Mouse (Mus musculus) embryonic stem cell, embryonic (primary cell): ENCODE results near the gene Fblim1.

ENCODE experiments used
- CTCF ChIA-PET, 4 experiments: fragments of 300-600 bp in 2 of 4; fragments of 350-600 bp in 2 of 4; sonication (Branson Sonifier 250); formaldehyde crosslinking; loops; one replicate each; lab custom pipeline; 2022; ENCODE audit warnings: inconsistent platforms in 2 of 4; lab: Charles Lee
- POLR2A ChIA-PET, 4 experiments: fragments of 300-600 bp in 2 of 4; fragments of 350-600 bp in 2 of 4; sonication (Branson Sonifier 250); formaldehyde crosslinking; loops; one replicate each; lab custom pipeline; 2022; ENCODE audit warnings: antibody characterized with exemption in 4 of 4, inconsistent platforms in 1 of 4; lab: Charles Lee

Fblim1 gene

GRCm38 (mm10) chr4:141618565-141619243 lies 12.8 kb upstream of the Fblim1 start, which contains the start of gene Tmem82:
Gene Tmem82, minus strand, starts transcription at chr4:141618633.
- CTCF ChIA-PET: interaction anchor here (0.5 to 3.6 kb wide), 49 partner anchors 9 to 630 kb away, joined by 3 to 28 read pairs (median 4); partner anchors contain the start of genes Fblim1 (in 3 of the 4), Dnajc16 (in 1 of the 4) and Plekhm2 (in 1 of the 4)

GRCm38 (mm10) chr4:141617863-141618564 lies 12.1 kb upstream of the Fblim1 start:
- ChIA-PET POLR2A (interaction anchor here in 3 of 4 experiments (0.7 to 5.5 kb wide), 72 partner anchors 10 to 552 kb away, joined by 3 to 84 read pairs (median 5); partner anchors contain the start of genes Fblim1 (in 3 of the 3), Casp9 (in 2 of the 3), Ddi2 (in 2 of the 3) and Fbxo42 (in 1 of the 3)), CTCF (interaction anchor here (0.5 to 3.6 kb wide), 57 partner anchors 10 to 698 kb away, joined by 3 to 28 read pairs (median 4); partner anchors contain the start of genes Fblim1 (in 3 of the 4), Dnajc16 (in 1 of the 4) and Plekhm2 (in 1 of the 4))

More at GRCm38 (mm10) chr4:141618565-141619243, 12.8 kb upstream of the Fblim1 start, which contains the start of gene Tmem82:
- POLR2A ChIA-PET: interaction anchor here in 3 of 4 experiments (0.5 to 5.5 kb wide), 59 partner anchors 9 to 471 kb away, joined by 3 to 84 read pairs (median 6); partner anchors contain the start of genes Casp9 (in 2 of the 3), Fblim1 (in 2 of the 3), Dnajc16 (in 1 of the 3) and Fbxo42 (in 1 of the 3)

DNA sequence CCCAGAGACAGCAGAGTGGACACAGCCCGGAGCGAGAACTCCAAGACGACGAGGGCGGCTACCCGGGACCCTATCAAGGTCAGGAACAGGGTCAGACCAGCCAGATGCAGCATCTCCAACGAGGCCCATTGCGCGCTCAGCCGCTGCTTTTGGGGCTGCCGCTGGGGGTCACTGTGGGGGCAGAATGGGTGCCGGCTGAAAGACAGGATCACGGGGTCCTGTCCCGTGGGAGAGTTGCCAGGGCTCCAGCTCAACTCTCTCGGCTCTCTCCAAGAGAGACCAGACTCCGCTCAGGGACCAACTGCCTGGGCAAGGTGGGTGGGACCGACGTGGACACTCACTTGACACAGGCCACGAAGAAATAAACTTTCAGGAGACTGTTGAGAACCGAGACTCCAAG lies 11.4 kb upstream of the Fblim1 start:
- CTCF ChIA-PET: interaction anchor here (0.5 to 3.6 kb wide), 33 partner anchors 10 to 631 kb away, joined by 3 to 28 read pairs (median 4); partner anchors contain the start of genes Fblim1 (in 2 of the 4), Casp9 (in 1 of the 4) and Dnajc16 (in 1 of the 4)
- POLR2A ChIA-PET: interaction anchor here in 3 of 4 experiments (0.6 to 5.5 kb wide), 60 partner anchors 9 to 553 kb away, joined by 3 to 84 read pairs (median 6); partner anchors contain the start of genes Fblim1 (in 3 of the 3), Casp9 (in 2 of the 3), Ddi2 (in 2 of the 3) and Rsc1a1 (in 1 of the 3)

GRCm38 (mm10) chr4:141616811-141617210 lies 10.9 kb upstream of the Fblim1 start:
- ChIA-PET CTCF (interaction anchor here (0.5 to 3.6 kb wide), 18 partner anchors 11 to 632 kb away, joined by 3 to 28 read pairs (median 4); partner anchors contain the start of genes Casp9 (in 1 of the 4), Dnajc16 (in 1 of the 4) and Fblim1 (in 1 of the 4)), POLR2A (interaction anchor here in 3 of 4 experiments (0.5 to 5.5 kb wide), 52 partner anchors 9 to 563 kb away, joined by 3 to 84 read pairs (median 6); partner anchors contain the start of genes Fblim1 (in 3 of the 3), Casp9 (in 2 of the 3), Ddi2 (in 2 of the 3) and Rsc1a1 (in 1 of the 3))

- CTCF ChIA-PET: interaction anchor here (0.6 to 1.7 kb wide), 7 partner anchors 9 to 1201 kb away, joined by 3 to 8 read pairs (median 3); partner anchors contain the start of gene Fblim1 (in 1 of the 4)
- POLR2A ChIA-PET: interaction anchor here in 3 of 4 experiments (0.7 to 4.8 kb wide), 11 partner anchors 9 to 151 kb away, joined by 3 to 27 read pairs (median 3); partner anchors contain the start of gene Fblim1 (in 3 of the 3)
Measured at GRCm38 (mm10) chr4:141614946-141615345, 9.1 kb upstream of the Fblim1 start.

DNA sequence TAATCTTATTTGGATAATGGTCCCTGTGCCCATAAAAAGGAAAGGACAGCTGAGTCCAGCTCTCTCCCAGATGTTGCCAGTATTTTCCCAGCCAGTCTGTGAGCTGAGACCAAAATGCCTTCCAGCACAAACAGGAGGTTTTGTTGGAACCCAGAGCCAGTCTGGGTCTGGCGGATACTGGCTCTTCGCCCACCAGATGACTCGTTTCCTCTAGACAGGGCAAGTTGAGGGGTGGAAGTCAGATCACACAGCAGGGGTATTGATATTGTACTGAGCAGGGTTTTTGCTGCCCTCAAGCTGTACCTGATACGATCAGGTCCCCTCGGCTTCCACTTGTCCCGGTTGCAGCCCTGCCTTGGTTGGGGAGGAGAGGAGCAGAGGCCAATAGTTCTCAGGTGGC lies 3.6 kb upstream of the Fblim1 start:
- ChIA-PET POLR2A (interaction anchor here in 1 of 4 experiments (0.6 to 1.9 kb wide), 4 partner anchors 9 to 1687 kb away, joined by 3 to 7 read pairs (median 3); partner anchors contain the start of gene Epha2), CTCF (interaction anchor here in 2 of 4 experiments (0.6 to 1.2 kb wide), 2 partner anchors 177 to 214 kb away, joined by 3 read pairs; no protein-coding TSS in a partner anchor)

DNA sequence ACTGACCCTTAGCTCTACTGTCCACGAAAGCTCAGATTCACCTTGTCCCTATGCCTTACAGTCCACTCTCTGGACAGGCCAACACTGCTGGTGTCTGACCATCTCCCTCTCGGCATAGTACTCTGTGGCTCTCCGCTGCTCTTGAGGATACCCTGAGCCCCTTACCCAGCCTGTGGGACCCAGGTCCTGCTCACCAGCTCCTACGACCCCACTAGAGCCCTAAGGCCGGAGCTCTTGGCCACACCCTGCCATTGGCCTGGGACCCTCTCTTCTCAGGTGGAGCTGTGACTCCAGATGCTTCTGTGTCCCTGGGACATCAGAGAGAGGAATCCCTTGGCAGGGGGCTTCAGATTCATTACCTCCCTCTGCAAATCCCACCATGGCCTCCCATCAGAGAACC lies 475 bp downstream of the Fblim1 start:
- ChIA-PET POLR2A (interaction anchor here (0.6 to 9.7 kb wide), 15 partner anchors 10 to 1380 kb away, joined by 3 to 84 read pairs (median 3); partner anchors contain the start of genes Casp9 (in 1 of the 4) and Tmem82 (in 1 of the 4)), CTCF (interaction anchor here (1.0 to 5.0 kb wide), 8 partner anchors 10 to 174 kb away, joined by 3 to 28 read pairs (median 3); partner anchors contain the start of genes Tmem82 (in 2 of the 4) and Slc25a34 (in 1 of the 4))

GRCm38 (mm10) chr4:141604493-141604892 lies 1.4 kb downstream of the Fblim1 start:
- CTCF ChIA-PET: interaction anchor here in 2 of 4 experiments (1.9 to 5.0 kb wide), 2 partner anchors 13 kb away, joined by 5 to 28 read pairs; partner anchors contain the start of gene Tmem82 (in 1 of the 2)
- POLR2A ChIA-PET: interaction anchor here in 3 of 4 experiments (0.6 to 18.8 kb wide), 7 partner anchors 12 to 161 kb away, joined by 3 to 336 read pairs (median 6); partner anchors contain the start of gene Tmem82 (in 1 of the 3)

DNA sequence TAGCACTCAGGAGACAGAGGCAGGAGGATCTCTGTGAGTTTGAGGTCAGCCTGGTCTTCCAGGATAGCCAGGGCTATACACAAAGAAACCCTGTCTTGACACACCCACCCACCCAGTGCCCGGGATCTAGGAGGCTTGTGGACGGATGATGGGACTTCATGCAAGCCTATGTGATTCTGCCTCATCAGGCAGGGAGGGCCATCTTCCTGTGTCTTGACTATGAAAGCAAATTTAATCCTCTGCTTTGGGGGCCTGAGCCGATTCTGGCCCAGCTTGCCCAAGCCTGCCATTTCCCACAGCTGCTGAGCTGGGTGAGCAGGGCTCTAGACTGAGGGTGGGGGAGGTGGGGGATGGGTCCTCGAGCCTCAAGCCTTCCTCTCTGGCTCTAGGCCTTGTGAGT lies 2.0 kb downstream of the Fblim1 start:
- ChIA-PET CTCF (interaction anchor here (0.6 to 5.0 kb wide), 6 partner anchors 12 to 350 kb away, joined by 3 to 28 read pairs (median 6); partner anchors contain the start of gene Tmem82 (in 1 of the 4)), POLR2A (interaction anchor here in 3 of 4 experiments (0.6 to 18.8 kb wide), 9 partner anchors 9 to 162 kb away, joined by 3 to 336 read pairs (median 5); partner anchors contain the start of gene Tmem82 (in 2 of the 3))

DNA sequence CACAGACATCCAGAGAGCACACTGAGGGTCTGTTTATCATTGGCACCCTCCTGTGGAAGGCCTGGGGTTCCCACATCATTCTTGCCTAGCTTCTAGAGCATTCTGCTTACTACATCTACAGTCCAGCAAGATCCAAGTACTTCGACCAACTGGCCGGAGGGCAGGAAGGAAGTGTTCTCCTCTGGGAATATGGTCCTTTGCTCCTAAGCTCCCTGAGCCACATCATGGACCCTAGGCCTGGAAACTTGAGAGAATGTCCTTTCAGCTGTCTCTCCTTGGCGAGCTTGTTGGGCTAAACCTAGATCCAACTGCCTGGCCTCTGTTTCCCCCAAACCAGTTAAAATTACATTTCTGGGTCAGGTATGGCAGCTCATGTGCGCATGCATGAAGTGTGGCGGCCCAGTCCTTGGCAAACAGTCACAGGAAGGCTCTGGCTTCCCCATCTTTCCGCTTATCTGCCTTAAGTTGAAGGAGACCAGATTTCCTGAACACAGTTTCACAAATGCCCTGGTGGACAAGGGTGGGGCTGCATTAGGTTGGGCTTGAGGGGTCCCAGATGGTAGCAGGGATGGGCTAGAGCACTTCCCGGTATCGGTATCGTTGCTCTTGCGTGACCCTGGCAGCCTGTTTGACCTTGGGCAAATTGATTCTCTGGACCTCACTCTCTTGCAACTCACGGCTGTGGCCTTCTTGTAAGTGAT lies 3.2 kb downstream of the Fblim1 start:
- CTCF ChIA-PET: interaction anchor here in 2 of 4 experiments (0.9 to 5.0 kb wide), 5 partner anchors 11 to 172 kb away, joined by 3 to 28 read pairs (median 4); partner anchors contain the start of gene Tmem82 (in 1 of the 2)
- POLR2A ChIA-PET: interaction anchor here (0.8 to 18.8 kb wide), 12 partner anchors 9 to 70 kb away, joined by 3 to 336 read pairs (median 5); partner anchors contain the start of gene Tmem82 (in 2 of the 4)

DNA sequence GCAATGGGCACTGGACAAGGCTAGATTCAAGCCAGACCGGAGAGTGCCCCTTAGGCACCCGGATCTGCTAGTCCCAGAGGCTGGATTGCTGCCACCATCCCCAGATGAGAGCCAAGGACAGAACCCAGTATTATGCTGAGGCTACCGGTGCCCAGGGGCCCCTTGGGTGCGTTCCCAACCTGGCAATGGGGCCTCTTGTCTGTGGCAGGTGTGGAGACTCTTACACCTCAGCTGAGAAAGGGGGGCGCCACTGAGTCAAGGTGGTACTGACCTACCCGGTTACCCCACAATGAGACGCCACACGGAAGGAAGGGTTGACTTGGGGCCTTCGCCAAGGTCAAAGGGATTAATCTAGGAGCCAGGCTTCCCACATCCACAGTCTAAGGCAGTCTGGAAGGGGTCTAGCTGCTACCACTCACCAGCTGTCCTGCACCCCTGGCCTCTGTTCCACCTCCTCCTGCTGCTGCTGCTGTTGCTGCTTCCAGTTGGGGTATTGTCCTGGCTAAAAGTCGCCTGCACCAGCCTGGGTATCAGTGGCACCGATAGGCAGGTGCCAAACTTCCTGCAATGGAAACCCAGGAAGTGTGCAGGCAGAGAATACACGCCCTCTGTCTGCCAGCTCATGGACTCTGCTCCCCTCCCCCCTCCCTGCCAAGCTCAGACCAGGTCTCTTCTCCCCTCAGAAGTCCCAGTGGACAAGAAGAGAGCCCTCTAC lies 4.6 kb downstream of the Fblim1 start:
- POLR2A ChIA-PET: interaction anchor here in 3 of 4 experiments (0.6 to 18.8 kb wide), 24 partner anchors 9 to 1044 kb away, joined by 3 to 336 read pairs (median 5); partner anchors contain the start of genes Tmem82 (in 3 of the 3), Casp9 (in 1 of the 3) and Slc25a34 (in 1 of the 3)
- CTCF ChIA-PET: interaction anchor here in 3 of 4 experiments (0.6 to 2.0 kb wide), 9 partner anchors 10 to 214 kb away, joined by 3 to 10 read pairs (median 3); partner anchors contain the start of gene Tmem82 (in 2 of the 3)

DNA sequence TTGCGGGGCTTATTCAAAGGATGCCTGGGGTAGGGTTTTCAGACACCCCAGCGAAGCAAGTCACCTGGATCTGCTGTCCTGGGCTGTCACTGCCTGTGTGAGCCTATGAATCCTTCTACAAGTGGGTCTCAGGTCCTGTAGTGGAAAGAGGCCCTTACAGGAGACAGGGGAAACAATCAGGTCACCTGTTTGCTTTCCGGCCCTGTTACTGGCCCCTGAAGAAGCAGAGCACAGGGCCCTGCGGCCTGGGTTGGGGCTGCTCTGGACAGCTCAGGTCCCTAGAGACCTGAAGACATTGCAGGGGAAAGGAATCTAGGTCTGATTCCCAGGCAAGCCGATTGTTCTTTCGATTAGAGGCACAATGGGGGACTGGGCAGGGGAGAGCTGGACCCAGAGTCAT lies 5.5 kb downstream of the Fblim1 start:
- CTCF ChIA-PET: interaction anchor here (0.7 to 2.0 kb wide), 8 partner anchors 9 to 213 kb away, joined by 3 to 10 read pairs (median 4); partner anchors contain the start of gene Tmem82 (in 1 of the 4)
- POLR2A ChIA-PET: interaction anchor here (0.6 to 18.8 kb wide), 22 partner anchors 9 to 1043 kb away, joined by 3 to 336 read pairs (median 6); partner anchors contain the start of genes Tmem82 (in 2 of the 4), Casp9 (in 1 of the 4) and Slc25a34 (in 1 of the 4)

DNA sequence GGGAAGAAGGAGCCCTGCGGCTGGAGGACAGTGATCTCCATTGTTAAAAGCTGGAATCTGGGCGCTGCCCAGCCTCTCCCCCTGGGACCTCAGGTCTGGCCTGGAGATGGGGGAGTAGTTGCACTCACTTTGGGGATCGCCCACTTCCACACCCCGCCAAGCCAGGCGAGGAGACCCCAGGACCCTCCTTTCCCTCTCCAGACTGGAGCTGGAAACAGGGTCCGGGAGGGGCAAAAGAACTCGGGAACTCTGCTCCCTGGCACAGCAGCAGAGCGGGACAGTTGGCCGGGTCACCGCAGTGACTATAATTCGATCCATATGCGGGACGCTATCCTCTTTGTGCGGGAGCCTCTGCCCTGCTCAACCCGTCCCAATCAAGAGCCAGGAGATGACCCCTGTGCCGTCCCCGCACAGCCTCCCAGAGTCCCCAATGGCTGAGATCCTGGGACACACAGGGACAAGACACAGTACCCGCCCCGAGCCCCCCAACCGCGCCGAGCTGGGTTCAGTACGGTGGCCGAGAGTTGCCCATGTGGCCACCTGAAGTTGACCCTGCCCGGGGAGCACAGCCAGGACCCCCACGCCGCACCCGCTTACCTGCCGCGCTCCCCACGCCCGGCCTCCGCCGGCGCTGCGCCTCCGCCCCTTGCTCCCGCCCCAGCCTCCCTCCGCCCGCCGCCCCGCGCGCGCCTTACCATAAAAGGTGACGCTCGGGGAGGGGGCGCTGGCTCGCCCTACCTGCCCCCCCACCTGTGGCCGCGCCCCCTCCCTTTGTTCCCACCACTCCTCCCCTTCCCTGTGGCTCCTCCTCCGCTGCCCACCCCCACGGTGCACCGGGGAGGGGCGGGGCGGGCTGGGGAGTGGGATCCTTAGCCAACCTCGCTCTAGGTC lies 6.4 kb downstream of the Fblim1 start:
- CTCF ChIA-PET: interaction anchor here in 3 of 4 experiments (0.7 to 2.0 kb wide), 6 partner anchors 8 to 188 kb away, joined by 3 to 10 read pairs (median 6); partner anchors contain the start of gene Tmem82 (in 2 of the 3)
- POLR2A ChIA-PET: interaction anchor here (0.6 to 18.8 kb wide), 40 partner anchors 8 to 472 kb away, joined by 3 to 336 read pairs (median 5); partner anchors contain the start of genes Tmem82 (in 3 of the 4), Slc25a34 (in 2 of the 4), Casp9 (in 1 of the 4) and Ddi2 (in 1 of the 4)
